Mouse (Mus musculus) small intestine, adult 2 months (tissue): Measurements from ENCODE around the gene Prss58.

Source experiments
- CTCF ChIP-seq: fragments of 200-500 bp; IDR thresholded peaks from 2 replicates; pipeline ENCODE4 v1.5.1; 2012; ENCODE audit warnings: low read depth, mild to moderate bottlenecking, control low read depth, inconsistent platforms, low read length, moderate library complexity, mixed read lengths; ENCODE audit not compliant: insufficient replicate concordance, insufficient read length; ENCODE audit errors: extremely low read depth
- POLR2A ChIP-seq: fragments of 200-500 bp; IDR thresholded peaks from 2 replicates; pipeline ENCODE4 v1.6.1; 2012; ENCODE audit warnings: low read depth, mild to moderate bottlenecking, control low read depth, inconsistent platforms, low read length, moderate library complexity

DNA sequence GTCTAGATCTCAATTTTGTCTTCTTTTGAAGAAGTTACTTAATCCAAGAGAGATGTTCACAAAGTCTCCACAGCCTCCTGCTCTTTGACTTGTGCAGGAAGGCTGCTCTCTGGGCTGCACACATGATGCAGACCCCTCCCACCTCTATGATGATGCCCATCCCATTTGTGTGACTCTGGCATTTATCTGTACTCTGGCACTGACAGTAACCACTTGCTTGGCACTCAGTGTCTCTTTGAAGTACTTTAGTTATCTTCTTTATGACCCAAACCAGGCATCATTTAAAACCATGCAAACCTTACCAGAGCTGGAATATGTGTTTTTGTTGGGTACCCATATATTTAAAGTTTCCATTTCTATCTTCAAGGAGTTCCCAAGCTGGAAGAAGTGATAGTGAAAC is at the start of gene Prss58:
- TF ChIP-seq CTCF (no peak), POLR2A (no peak)
